Mouse (Mus musculus) CH12.LX (cell line): ENCODE results near the gene Lrrc4. TPM values are rescaled to one million over a fixed set of nuclear protein-coding genes. Genes with fewer than 3 reads are reported as not detected.
A peak's percentile ranks its signal among the peaks of the same experiment; 100 is the strongest.

Experiments used
- DNase-seq: peaks from one replicate; pipeline ENCODE4 v3.0.0-alpha.2; 2013; ENCODE audit errors: extremely low read depth
- H3K27ac ChIP-seq: 2 replicates; pipeline ENCODE4 v1.5.1; 2012; ENCODE audit warnings: low read depth, mild to moderate bottlenecking, control low read depth, moderate library complexity; ENCODE audit not compliant: insufficient read depth
- H3K27me3 ChIP-seq: replicated peaks from 2 replicates; pipeline ENCODE3; 2012; ENCODE audit warnings: inconsistent platforms
- H3K36me3 ChIP-seq, 2 experiments: replicated peaks in 1 of 2; 2 replicates each; pipeline versions ENCODE3 to v1.6.1; 2012; ENCODE audit warnings: inconsistent platforms in 1 of 2, low read length in 1 of 2, mild to moderate bottlenecking in 1 of 2, mixed read lengths in 1 of 2, moderate library complexity in 1 of 2; ENCODE audit not compliant: control insufficient read depth in 1 of 2, insufficient read depth in 1 of 2
- H3K4me1 ChIP-seq, 2 experiments: 2 replicates each; pipeline ENCODE4 v1.6.1; 2012; ENCODE audit warnings: inconsistent platforms in 1 of 2, moderate library complexity in 1 of 2; ENCODE audit not compliant: insufficient read depth in 2 of 2, control insufficient read depth in 1 of 2
- H3K4me2 ChIP-seq: 2 replicates; pipeline ENCODE4 v1.6.1; 2012; ENCODE audit warnings: low read depth, mild to moderate bottlenecking, control low read depth; ENCODE audit not compliant: poor library complexity, insufficient read depth, severe bottlenecking
- H3K4me3 ChIP-seq, 3 experiments: fragments of 150-350 bp in 1 of 3; sonication (generic) in 1 of 3; replicated peaks in 1 of 3; 2 replicates each; pipeline versions ENCODE3 to v1.5.1; 2011 to 2012; ENCODE audit warnings: low read depth in 2 of 3, low read length in 2 of 3, mild to moderate bottlenecking in 2 of 3, moderate library complexity in 2 of 3, control low read depth in 1 of 3, improper control_type of control experiment in 1 of 3, inconsistent platforms in 1 of 3, mixed read lengths in 1 of 3; ENCODE audit not compliant: poor library complexity in 1 of 3
- H3K79me2 ChIP-seq: replicated peaks from 2 replicates; pipeline ENCODE4 v1.6.1; 2012; ENCODE audit warnings: mild to moderate bottlenecking, moderate library complexity; ENCODE audit not compliant: control insufficient read depth, poor library complexity, insufficient read depth, severe bottlenecking; ENCODE audit errors: extremely low read depth
- H3K9ac ChIP-seq: 2 replicates; pipeline ENCODE4 v1.6.1; 2012; ENCODE audit warnings: low read depth, mild to moderate bottlenecking, control low read depth, moderate library complexity; ENCODE audit not compliant: insufficient read depth
- H3K9me3 ChIP-seq: replicated peaks from 2 replicates; pipeline ENCODE3; 2012; ENCODE audit warnings: low read length, inconsistent platforms, mixed read lengths
- MAFK ChIP-seq: IDR thresholded peaks from 2 replicates; pipeline ENCODE4 v1.6.1; 2011; ENCODE audit warnings: low read length, improper control_type of control experiment; ENCODE audit not compliant: insufficient replicate concordance
- dilution Hi-C: fragments of 300-500 bp; cut with MboI; formaldehyde crosslinking; loops from 2 replicates; pipeline ENCODE4 v1.14.3; 2020; ENCODE audit warnings: low sequenced_read_pairs; ENCODE audit not compliant: extremely low pct_unique_long_range_greater_than_20kb, extremely low pct_ligation_motif_present
- in situ Hi-C: fragments of 300-500 bp; cut with MboI; formaldehyde crosslinking; loops from 3 replicates; pipeline ENCODE4 v1.14.3; 2019; ENCODE audit warnings: low sequenced_read_pairs, low pct_ligation_motif_present, low pct_unique_long_range_greater_than_20kb, mixed read lengths
- polyA plus RNA-seq: library from polyadenylated mRNA; unstranded; fragments of >175 nt; gene quantifications from 2 replicates; pipeline ENCODE4 v1.2.1, GENCODE M21; 2012; ENCODE audit warnings: low read depth; ENCODE audit not compliant: insufficient read length
- total RNA-seq, 2 experiments: library from RNA; depleted of rRNA; stranded (reverse); fragments of 300-350 nt in 1 of 2; fragments of >200 nt in 1 of 2; gene quantifications; 2 replicates each; pipeline ENCODE4 v1.2.3; 2012 to 2014

Lrrc4 gene
- total and polyA plus RNA-seq, 3 experiments = 0.09 to 0.55 TPM; not detected in 1

DNA sequence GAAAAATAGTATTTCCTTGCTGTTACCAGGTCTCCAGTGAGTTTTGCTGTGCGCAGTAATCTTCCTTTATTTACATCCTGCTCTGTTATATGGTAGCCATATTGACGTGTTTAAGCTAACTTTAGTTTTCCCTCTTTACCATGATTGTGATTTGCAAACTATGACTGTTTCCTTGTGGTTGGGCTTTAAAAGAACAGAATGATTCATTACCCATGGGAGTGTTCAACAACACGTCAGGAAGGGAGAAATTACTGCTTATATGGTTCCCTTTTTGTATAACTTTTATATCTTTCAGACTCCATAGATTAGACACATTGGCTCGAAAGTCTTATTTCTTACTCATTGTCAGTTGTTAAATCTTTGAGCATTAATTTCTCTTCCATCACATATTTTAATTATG lies 218.1 kb downstream of the Lrrc4 start:
- H3K9me3 ChIP-seq = no peaks in the 10 kb centered on the region
- H3K4me3 ChIP-seq = no peak overlapping the region
- dilution Hi-C loops (no loop called here), in situ Hi-C loops (no loop called here)
- H3K9ac ChIP-seq = no peak overlapping the region
- H3K36me3 ChIP-seq = peaks cover 0 to 48% of the 10 kb centered on the region in 2 experiments
- no peak overlapping the region for H3K27ac ChIP-seq
- peaks cover 0 to 44% of the 10 kb centered on the region in 2 experiments; a peak in 3 of 4 replicates for H3K4me1 ChIP-seq
- no peaks in the 10 kb centered on the region for H3K27me3 ChIP-seq
- TF ChIP-seq MAFK = no peak
- peak; percentile 39 for DNase-seq
- peaks cover 34% of the 10 kb centered on the region for H3K79me2 ChIP-seq
- peak overlapping the region; percentile 10; the same call in 1 of the 2 replicates for H3K4me2 ChIP-seq

Other genes starting within 250 kb of the Lrrc4 start
- gene Lep, start 228.5 kb upstream of the Lrrc4 start, total RNA-seq (2012; rRNA removed) = not detected in 2 replicates
- not detected in 2 replicates for gene Lep, start 228.5 kb upstream of the Lrrc4 start, total RNA-seq (2014; rRNA removed)
- not detected in 2 replicates for gene Lep, start 228.5 kb upstream of the Lrrc4 start, polyA plus RNA-seq